Mouse (Mus musculus) urinary bladder, postnatal 4 days (tissue): ENCODE data around the gene Meis1.

Source experiments
- DNase-seq, 2 experiments: peaks; one replicate each; pipeline ENCODE4 v3.0.0; 2021 to 2022; ENCODE audit warnings: low spot score in 2 of 2

The Meis1 gene

GRCm38 (mm10) chr11:19014441-19015161, 4.2 kb downstream of the Meis1 start:
- peak in 1 of 2 experiments; percentile 35 for DNase-seq

- DNase-seq: no peak
These were observed 4.7 kb downstream of the Meis1 start for GRCm38 (mm10) chr11:19014113-19014440.

- peak in 1 of 2 experiments; percentile 37 for DNase-seq
These were observed 5.4 kb downstream of the Meis1 start for GRCm38 (mm10) chr11:19013141-19014112.

- DNase-seq: no peak
These were observed 6.2 kb downstream of the Meis1 start for GRCm38 (mm10) chr11:19012463-19013115.

- no peak for DNase-seq
These were observed 6.8 kb downstream of the Meis1 start for GRCm38 (mm10) chr11:19012001-19012400.

GRCm38 (mm10) chr11:19011108-19011805, 7.5 kb downstream of the Meis1 start:
- DNase-seq: no peak

GRCm38 (mm10) chr11:19010396-19010811, 8.4 kb downstream of the Meis1 start:
- DNase-seq: peak in 1 of 2 experiments; percentile 41

GRCm38 (mm10) chr11:19009536-19010395, 9.0 kb downstream of the Meis1 start:
- DNase-seq: no peak

GRCm38 (mm10) chr11:19008610-19009384, 10.0 kb downstream of the Meis1 start:
- no peak for DNase-seq

- peak in 1 of 2 experiments; percentile 39 for DNase-seq
These were observed 11.0 kb downstream of the Meis1 start for GRCm38 (mm10) chr11:19007541-19008424.

- no peak for DNase-seq
These were observed 11.7 kb downstream of the Meis1 start for GRCm38 (mm10) chr11:19007068-19007467.

- DNase-seq: no peak
These were observed 12.7 kb downstream of the Meis1 start for GRCm38 (mm10) chr11:19005913-19006693.

GRCm38 (mm10) chr11:19005007-19005912, 13.5 kb downstream of the Meis1 start:
- DNase-seq: no peak

- DNase-seq: no peak
These were observed 15.7 kb downstream of the Meis1 start for GRCm38 (mm10) chr11:19003066-19003465.

- DNase-seq: no peak
These were observed 22.0 kb downstream of the Meis1 start for GRCm38 (mm10) chr11:18996767-18997166.

- DNase-seq: no peak
These were observed 22.5 kb downstream of the Meis1 start for GRCm38 (mm10) chr11:18996289-18996688.

GRCm38 (mm10) chr11:18992796-18993195, 26.0 kb downstream of the Meis1 start:
- no peak for DNase-seq
